Mouse (Mus musculus) induced T-regulatory cell, adult 2 months (primary cell): ENCODE measurements around the gene Nectin2.
"Not testable (repeated sequence)": the region's sequence is repeated elsewhere in the genome, so short reads cannot be mapped to it uniquely, and the experiment has no call there.

Experiments
- DNase-seq: peaks from one replicate; pipeline ENCODE4 v3.0.0-alpha.2; 2012; ENCODE audit warnings: low read depth

Nectin2 gene

DNA sequence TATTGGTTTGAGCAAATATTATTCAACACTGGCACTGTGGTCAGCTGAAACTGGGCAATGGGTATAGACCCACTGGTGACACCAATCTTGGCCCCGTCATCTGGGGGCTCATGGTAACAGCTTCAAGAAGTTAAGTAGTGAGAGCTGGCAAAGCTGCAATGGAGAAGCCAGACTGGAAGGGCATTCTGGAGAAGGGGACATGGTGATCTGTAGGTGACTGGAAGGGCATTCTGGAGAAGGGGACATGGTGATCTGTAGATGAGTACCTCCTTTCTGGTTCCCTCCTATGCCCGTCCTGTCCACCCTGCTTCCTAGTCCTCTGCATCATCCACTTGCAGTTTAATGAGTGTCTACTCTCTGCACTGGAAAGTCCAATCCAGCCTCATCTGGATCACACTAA is 61.7 kb downstream of the Nectin2 start:
- DNase-seq = no peak

- DNase-seq = no peak
Measured at GRCm38 (mm10) chr7:19688101-19688500, 62.2 kb downstream of the Nectin2 start.

DNA sequence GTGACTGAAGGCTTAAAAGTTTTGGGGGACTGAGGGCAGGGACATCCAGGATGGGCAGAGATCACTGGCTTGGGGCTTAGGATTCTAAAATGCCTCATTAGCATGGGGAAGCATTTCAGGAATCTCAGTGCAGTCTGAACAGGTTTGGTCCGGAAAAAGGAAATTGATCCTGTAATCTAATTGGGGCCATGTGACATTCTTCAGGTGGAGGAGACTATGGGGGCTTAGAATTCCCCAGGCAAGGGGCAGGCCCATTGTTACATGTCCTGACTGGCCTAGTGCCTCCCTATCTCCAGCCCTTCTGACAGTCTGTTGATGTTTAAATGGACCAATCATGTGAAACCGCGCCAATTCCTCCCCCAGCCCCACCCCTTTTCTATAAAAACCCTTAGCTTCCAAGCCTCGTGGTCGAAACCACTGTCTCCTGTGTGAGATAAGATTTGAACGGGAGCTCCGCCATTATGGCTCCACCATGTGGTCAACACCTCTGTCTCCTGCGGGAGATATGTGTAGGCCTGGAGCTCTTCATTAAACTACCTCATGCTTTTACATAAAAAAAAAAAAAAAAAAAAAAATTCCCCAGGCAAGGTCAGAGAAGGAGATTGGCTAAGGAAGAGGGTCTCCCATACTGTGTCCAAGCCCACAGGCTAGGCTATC is 63.2 kb downstream of the Nectin2 start:
- DNase-seq = not testable (repeated sequence)

GRCm38 (mm10) chr7:19686521-19686920 is 63.8 kb downstream of the Nectin2 start:
- no peak for DNase-seq

- no peak for DNase-seq
Measured at GRCm38 (mm10) chr7:19685374-19685773, 64.9 kb downstream of the Nectin2 start.

GRCm38 (mm10) chr7:19683771-19684201 is 66.5 kb downstream of the Nectin2 start:
- no peak for DNase-seq

- DNase-seq = no peak
Measured at GRCm38 (mm10) chr7:19682979-19683378, 67.3 kb downstream of the Nectin2 start.

GRCm38 (mm10) chr7:19681202-19681694 is 69.0 kb downstream of the Nectin2 start, which contains the start of the genes Gm44805 and Apoc4:
Gene Gm44805 (minus strand): TSS chr7:19681423.
Gene Apoc4 (minus strand): TSS chr7:19681479.
- DNase-seq = no peak

DNA sequence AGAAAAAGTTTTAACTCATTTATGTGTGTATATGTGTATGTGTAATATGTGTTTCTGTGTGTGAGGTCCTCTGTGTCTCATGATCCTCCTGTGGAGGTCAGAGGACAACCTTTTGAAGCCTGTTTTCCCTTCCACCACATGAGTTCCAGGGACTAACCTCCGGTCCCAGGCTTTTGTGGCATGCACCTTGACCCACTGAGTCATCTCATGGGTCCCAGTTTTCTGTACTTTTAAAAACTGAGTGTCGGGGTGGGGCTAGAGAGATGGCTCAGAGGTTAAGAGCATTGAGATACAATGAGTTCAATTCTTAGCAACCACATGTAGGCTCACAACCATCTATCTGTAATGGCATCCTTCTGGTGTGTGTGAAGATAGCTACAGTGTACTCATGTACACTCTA is 69.6 kb downstream of the Nectin2 start:
- no peak for DNase-seq

DNA sequence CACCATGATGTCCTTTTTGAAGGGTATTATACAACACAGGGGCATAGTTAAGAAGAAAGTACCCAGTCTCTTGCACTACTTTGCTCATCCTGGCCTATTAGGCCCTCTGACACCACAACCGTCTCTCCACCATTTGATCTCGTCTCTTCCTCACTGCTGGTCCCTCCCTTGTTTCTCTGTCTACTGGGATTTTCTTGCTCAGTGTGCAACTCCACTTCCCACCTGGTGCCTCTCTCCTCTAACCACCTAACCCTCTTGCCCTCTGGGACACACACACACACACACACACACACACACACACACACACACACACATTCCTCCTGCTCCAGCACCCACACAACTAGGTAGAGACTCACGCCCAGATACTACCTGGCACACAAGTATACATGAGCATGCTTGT is 71.4 kb downstream of the Nectin2 start:
- no peak for DNase-seq

GRCm38 (mm10) chr7:19677872-19678271 is 72.4 kb downstream of the Nectin2 start, which contains the start of gene Apoc2:
Gene Apoc2 (minus strand): TSS chr7:19677941.
- DNase-seq = no peak

DNA sequence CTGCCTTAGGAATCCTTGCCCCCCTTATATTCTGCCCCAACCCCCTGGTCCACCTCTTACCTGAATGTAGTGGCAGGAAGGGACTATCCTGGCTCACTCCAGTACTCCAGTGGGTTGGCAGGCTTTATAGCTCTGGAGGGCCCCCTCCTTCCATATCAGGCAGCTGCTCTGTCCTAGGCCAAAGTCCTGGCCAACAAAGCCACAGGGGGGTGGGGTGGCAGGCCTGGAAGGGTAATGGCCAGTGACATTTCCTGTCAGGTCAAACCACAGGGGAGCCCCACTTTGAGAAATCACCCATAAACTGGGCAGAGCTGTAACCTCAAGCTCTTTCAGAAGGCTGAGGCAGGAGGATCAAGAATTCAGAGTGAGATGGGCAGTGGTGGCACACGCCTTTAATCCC is 73.6 kb downstream of the Nectin2 start:
- DNase-seq = no peak

DNA sequence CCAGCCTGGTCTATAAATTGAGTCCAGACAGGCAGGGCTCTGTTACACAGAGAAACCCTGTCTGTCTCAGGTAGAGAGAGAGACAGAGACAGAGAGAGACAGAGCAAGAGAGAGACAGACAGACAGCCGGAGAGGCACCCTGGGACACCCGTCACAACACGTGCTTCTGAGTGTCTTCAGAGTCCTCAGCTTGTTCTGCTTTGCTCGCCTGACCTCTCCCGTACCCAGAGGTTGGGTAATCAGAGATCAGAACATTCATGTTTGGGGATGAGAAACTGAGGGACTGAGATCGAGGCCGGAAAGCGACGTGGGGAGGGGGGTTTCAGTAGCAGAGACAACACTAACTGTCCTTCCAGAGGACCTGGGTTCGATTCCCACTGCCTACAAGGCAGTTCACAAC is 74.5 kb downstream of the Nectin2 start:
- no peak for DNase-seq

DNA sequence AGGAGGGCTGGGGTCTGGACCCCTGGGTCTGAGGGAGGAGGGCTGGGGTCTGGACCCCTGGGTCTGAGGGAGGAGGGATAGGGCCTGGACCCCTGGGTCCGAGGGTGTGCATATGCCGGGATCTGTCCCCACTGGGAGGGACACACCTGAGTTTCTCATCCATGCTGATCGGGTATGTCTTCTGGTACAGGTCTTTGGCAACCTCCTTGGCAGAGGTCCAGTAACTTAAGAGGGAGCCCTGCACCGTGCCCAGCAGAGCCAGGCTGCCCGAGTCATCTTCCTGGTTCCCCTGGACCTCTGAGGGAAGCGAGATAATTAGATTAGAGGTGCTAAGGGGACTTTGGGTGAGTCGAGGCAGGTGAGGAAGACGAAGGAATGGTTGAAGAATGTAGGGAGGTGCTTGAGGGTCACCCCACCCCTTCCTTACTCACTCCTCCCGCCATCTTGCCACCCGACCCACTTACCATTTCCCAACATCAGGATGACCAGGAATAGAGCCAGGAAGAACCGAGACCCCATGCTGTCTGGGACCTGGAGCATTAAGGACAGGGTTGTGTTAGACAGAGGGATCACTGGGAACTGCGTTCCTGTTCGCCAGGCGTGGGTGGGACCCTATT is 77.1 kb downstream of the Nectin2 start:
- no peak for DNase-seq

DNA sequence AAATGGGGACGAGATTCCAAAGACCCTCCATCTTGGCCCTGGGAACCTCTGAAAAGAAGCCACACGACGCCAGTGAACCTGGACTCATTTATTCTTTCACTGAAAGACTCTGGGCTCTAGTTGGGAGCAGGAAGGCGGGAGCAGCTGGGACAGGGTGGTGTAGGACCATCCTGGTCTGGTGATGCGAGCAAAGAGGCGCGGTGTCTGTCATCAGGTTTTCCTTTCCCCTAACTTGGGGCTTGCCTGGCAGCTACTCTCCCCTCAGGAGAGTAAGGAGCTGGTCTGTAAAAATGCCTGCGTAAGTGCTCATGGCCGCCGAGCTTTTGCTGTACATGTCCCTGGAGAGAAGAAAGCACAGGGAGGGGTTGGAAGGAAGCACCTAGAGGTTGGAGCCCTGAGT is 78.8 kb downstream of the Nectin2 start:
- no peak for DNase-seq

DNA sequence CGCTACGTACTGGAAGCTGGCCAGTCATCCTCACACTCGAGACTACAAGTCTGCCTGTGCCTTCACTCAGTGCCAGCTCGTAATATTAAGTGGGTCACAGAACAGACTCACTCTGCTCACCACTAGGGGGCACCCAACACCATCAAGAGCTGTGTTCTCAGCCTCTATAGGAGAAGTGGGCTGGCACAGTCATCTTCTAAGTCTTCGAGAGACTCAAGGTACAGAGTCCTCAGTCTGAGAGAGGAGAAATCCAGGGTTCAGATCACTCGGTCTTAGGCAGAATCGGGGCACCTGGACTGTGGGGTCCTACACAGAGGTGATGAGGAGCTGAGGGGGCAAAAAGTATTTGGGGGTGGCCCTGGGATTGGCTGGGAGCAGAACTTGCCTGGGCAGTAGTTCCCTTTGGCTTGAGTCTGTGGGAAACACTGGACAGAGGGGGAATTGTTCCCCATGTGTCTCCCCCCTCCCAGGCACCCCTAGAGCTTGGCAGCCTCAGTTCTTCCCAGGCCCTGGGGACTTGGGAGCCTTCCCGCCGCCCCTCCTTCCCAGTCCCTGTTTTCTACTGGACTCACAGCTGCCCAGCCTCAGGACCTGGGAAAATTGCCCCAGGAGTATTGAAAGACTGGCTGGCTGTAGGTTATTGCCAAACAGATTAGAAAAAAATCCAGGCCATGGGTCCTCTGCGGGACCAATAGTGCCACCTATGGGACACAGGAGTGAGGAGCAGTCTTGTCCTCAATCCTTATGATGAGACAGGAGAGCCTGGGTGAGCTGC is 81.1 kb downstream of the Nectin2 start:
- DNase-seq = peak; percentile 94

DNA sequence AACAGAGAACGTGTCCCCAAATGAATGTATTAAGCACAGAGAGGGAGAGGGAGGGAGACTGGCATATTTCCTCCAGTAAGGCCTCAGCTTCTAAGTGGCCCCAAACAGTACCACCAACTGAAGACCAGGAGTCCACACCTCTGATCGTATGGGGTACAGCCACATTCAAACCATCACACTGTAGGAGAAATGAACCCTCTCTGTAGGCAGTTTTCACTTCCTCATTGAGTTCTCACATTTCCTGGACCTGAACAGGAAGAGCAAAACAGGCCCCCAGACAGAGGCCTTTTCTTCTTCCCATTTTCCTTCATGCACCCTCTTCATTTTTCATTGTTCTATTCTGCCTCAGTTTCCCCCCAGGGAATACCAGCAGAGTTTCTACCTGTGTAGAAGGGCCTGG is 82.8 kb downstream of the Nectin2 start:
- no peak for DNase-seq

DNA sequence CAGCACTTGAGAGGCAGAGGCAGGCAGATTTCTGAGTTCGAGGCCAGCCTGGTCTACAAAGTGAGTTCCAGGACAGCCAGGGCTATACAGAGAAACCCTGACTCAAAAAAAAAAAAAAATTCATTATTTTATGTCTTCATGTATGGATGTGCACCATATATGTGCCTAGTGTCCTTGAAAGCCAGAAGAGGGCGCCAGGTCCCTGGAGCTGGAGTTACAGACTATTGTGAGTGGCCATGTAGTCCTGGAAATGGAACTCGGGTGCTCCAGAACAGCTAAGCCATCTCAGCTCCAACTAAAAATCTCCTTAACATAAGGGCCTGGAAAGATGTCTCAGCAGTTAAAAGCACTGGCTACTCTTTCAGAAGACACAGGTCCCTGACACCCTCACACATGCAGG is 83.5 kb downstream of the Nectin2 start:
- DNase-seq = peak; percentile 40
